Mouse (Mus musculus): Measurements from ENCODE around the gene Zw10. TPM values are rescaled to one million over a fixed set of nuclear protein-coding genes. Genes with fewer than 3 reads are reported as not detected.

The Zw10 gene
- polyA plus RNA-seq, 1 experiment from 2014 or later: 49.9 TPM

- ATAC-seq (ENCODE audit: insufficient read depth, low FRiP score, low TSS enrichment) (no peak), DNase-seq (ENCODE audit: low spot score) (no peak)
- H3K4me1 ChIP-seq (ENCODE audit: control insufficient read depth, insufficient read depth, low read length): no peaks in the 10 kb centered on the region
- H3K27me3 ChIP-seq (ENCODE audit: control insufficient read depth, insufficient read depth, low read length): no peaks in the 10 kb centered on the region
- H3K4me3 ChIP-seq (ENCODE audit: low read depth, low read length): no peak overlapping the region
- WGBS: 55% methylated on average over 3 of the region's 3 CpGs
- no peak overlapping the region for H3K27ac ChIP-seq (ENCODE audit: low read depth, low read length)
- H3K9ac ChIP-seq (ENCODE audit: low read length): no peak overlapping the region
- no peak overlapping the region for H3K4me2 ChIP-seq (ENCODE audit: low read depth)
- H3K36me3 ChIP-seq (ENCODE audit: control insufficient read depth, insufficient read depth, low read length): no peaks in the 10 kb centered on the region
- H3K9me3 ChIP-seq (ENCODE audit: control insufficient read depth, low read length): no peaks in the 10 kb centered on the region
Measured at GRCm38 (mm10) chr9:49118271-49118825, 62.9 kb downstream of the Zw10 start.

- Histone ChIP-seq H3K4me2 (ENCODE audit: low read depth) (no peak overlapping the region), H3K4me3 (ENCODE audit: low read depth, low read length) (no peak overlapping the region), H3K9ac (ENCODE audit: low read length) (no peak overlapping the region), H3K27me3 (ENCODE audit: control insufficient read depth, insufficient read depth, low read length) (no peaks in the 10 kb centered on the region), H3K9me3 (ENCODE audit: control insufficient read depth, low read length) (no peaks in the 10 kb centered on the region), H3K27ac (ENCODE audit: low read depth, low read length) (no peak overlapping the region), H3K36me3 (ENCODE audit: control insufficient read depth, insufficient read depth, low read length) (no peaks in the 10 kb centered on the region), H3K4me1 (ENCODE audit: control insufficient read depth, insufficient read depth, low read length) (no peaks in the 10 kb centered on the region)
- ATAC-seq (ENCODE audit: insufficient read depth, low FRiP score, low TSS enrichment): no peak
- DNase-seq (ENCODE audit: low spot score): no peak
- 84% methylated on average over 4 of the region's 4 CpGs for WGBS
Measured at GRCm38 (mm10) chr9:49119759-49120158, 64.3 kb downstream of the Zw10 start.

GRCm38 (mm10) chr9:49125706-49126105 is 70.3 kb downstream of the Zw10 start:
- Histone ChIP-seq H3K9me3 (ENCODE audit: control insufficient read depth, low read length) (no peaks in the 10 kb centered on the region), H3K4me3 (ENCODE audit: low read depth, low read length) (no peak overlapping the region), H3K9ac (ENCODE audit: low read length) (no peak overlapping the region), H3K36me3 (ENCODE audit: control insufficient read depth, insufficient read depth, low read length) (no peaks in the 10 kb centered on the region), H3K27ac (ENCODE audit: low read depth, low read length) (no peak overlapping the region), H3K4me2 (ENCODE audit: low read depth) (no peak overlapping the region), H3K27me3 (ENCODE audit: control insufficient read depth, insufficient read depth, low read length) (no peaks in the 10 kb centered on the region), H3K4me1 (ENCODE audit: control insufficient read depth, insufficient read depth, low read length) (no peaks in the 10 kb centered on the region)
- DNase-seq (ENCODE audit: low spot score) (no peak), ATAC-seq (ENCODE audit: insufficient read depth, low FRiP score, low TSS enrichment) (no peak)
- 66% methylated on average over 7 of the region's 7 CpGs for WGBS

Other genes starting within 250 kb of the Zw10 start
- gene Zbtb16, start 219.4 kb upstream of the Zw10 start, polyA plus RNA-seq (2014; fragmentation: Nextera tagmentation; extraction: Ambion mirVana): 7.4 and 8.0 TPM in 2 replicates
- gene Htr3a, start 144.5 kb upstream of the Zw10 start, polyA plus RNA-seq (2014; fragmentation: Nextera tagmentation; extraction: Ambion mirVana): 0.16 TPM in 1 of 2 replicates, not detected in the other
- gene Htr3b, start 90.6 kb upstream of the Zw10 start, polyA plus RNA-seq (2014; fragmentation: Nextera tagmentation; extraction: Ambion mirVana): 0.09 TPM in 1 of 2 replicates, not detected in the other
- 41.3 and 43.1 TPM in 2 replicates for gene Usp28, start 70.2 kb upstream of the Zw10 start, polyA plus RNA-seq (2014; fragmentation: Nextera tagmentation; extraction: Ambion mirVana)
- 0.74 and 0.86 TPM in 2 replicates for gene Tmprss5, start 25.6 kb downstream of the Zw10 start, polyA plus RNA-seq (2014; fragmentation: Nextera tagmentation; extraction: Ambion mirVana)
- gene Gm4894, start 194.9 kb downstream of the Zw10 start, polyA plus RNA-seq (2014; fragmentation: Nextera tagmentation; extraction: Ambion mirVana): not detected in 2 replicates

Data from neural tube, embryonic 11.5 days (tissue).